Comparison of ENCODE assay signal across 13 mouse cellular contexts in the genomic region with DNA sequence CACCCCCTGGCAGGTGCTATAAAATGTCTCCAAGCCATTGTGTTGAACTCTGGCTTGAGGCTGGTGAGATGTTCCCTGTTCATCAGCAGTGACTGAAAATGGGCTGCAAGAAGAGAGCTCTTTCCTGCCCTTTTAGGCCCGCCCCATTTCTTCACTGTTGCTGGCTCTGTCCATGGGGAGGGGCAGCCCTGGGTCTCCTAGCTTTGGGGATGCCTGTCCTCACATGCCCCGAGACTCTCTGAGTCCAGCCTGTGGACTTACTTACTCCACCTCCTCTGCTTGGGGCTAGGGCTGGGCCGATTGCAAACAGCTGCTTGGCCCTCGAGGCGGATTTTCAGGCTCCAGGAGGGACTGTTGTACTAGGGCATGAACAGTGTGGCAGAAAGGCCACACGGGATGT. TPM values are rescaled to one million over a fixed set of nuclear protein-coding genes. Genes with fewer than 3 reads are reported as not detected.
DNase-seq lines count a peak whose midpoint lies in the region; ATAC-seq and TF ChIP-seq lines count a peak whose summit lies in the region.
"Had no signal": no experiment of that assay in that cellular context is flagged by ENCODE, and none has a peak within 500 bp of the region (broad histone marks: within the 10 kb centered on the region; RNA-seq: fewer than 3 reads in every experiment).

No protein-coding gene starts in this region.

- no peaks in the 10 kb centered on the region for H3K9me3 ChIP-seq in heart, embryonic 12.5 days (replicated peaks)
- no peaks in the 10 kb centered on the region for H3K9me3 ChIP-seq in embryonic facial prominence, embryonic 15.5 days (replicated peaks)
- no peaks in the 10 kb centered on the region for H3K9me3 ChIP-seq in liver, postnatal 0 days (ENCODE audit: low read length)
- H3K9me3 ChIP-seq: heart, embryonic 13.5 days had no signal

- no peak overlapping the region for H3K4me3 ChIP-seq in heart, embryonic 12.5 days
- no peak overlapping the region for H3K4me3 ChIP-seq in embryonic facial prominence, embryonic 15.5 days (replicated peaks)
- no peak overlapping the region for H3K4me3 ChIP-seq in myocyte
- no peak overlapping the region for H3K4me3 ChIP-seq in liver, postnatal 0 days (ENCODE audit: low read depth, low read length)
- H3K4me3 ChIP-seq: heart, embryonic 13.5 days had no signal

- TF ChIP-seq CTCF in liver, postnatal 0 days (IDR thresholded peaks at IDR 0.05; ENCODE audit: low read depth) = no peak

- DNase-seq in heart, adult 9 months (ENCODE audit: low spot score in 2 of 2) = peak; percentile 77 to 79
- peak; percentile 10 to 34 for DNase-seq in kidney, adult 8-10 months
- no peak for DNase-seq in layer of hippocampus, adult 9-10 months (ENCODE audit: low spot score)
- DNase-seq in adrenal gland, adult 2 months = no peak
- no peak for DNase-seq in liver, postnatal 0 days
- DNase-seq: cerebellum, postnatal 14 days; liver; midbrain, embryonic 14.5 days had no signal

- H3K27ac ChIP-seq in heart, embryonic 12.5 days (ENCODE audit: poor library complexity, severe bottlenecking) = no peak overlapping the region
- no peak overlapping the region for H3K27ac ChIP-seq in embryonic facial prominence, embryonic 15.5 days (replicated peaks)
- no peak overlapping the region for H3K27ac ChIP-seq in liver, postnatal 0 days (ENCODE audit: low read depth)
- H3K27ac ChIP-seq: heart, embryonic 13.5 days; kidney, postnatal 0 days had no signal

- no peaks in the 10 kb centered on the region for H3K36me3 ChIP-seq in heart, embryonic 12.5 days
- H3K36me3 ChIP-seq in embryonic facial prominence, embryonic 15.5 days = no peaks in the 10 kb centered on the region
- peaks cover 16% of the 10 kb centered on the region for H3K36me3 ChIP-seq in myocyte (ENCODE audit: control insufficient read depth, insufficient read depth)
- H3K36me3 ChIP-seq in liver, postnatal 0 days (replicated peaks; ENCODE audit: insufficient read depth, low read length) = no peaks in the 10 kb centered on the region
- H3K36me3 ChIP-seq: heart, embryonic 13.5 days had no signal

- TF ChIP-seq POLR2A in myocyte (IDR thresholded peaks at IDR 0.05; ENCODE audit: insufficient read length, low read depth) = no peak

- H3K4me2 ChIP-seq in heart, embryonic 12.5 days = no peak overlapping the region
- no peak overlapping the region for H3K4me2 ChIP-seq in embryonic facial prominence, embryonic 15.5 days (replicated peaks)
- peak overlapping the region; percentile 4 for H3K4me2 ChIP-seq in myocyte (ENCODE audit: low read depth)
- no peak overlapping the region for H3K4me2 ChIP-seq in liver, postnatal 0 days (ENCODE audit: low read depth, low read length)
- H3K4me2 ChIP-seq: heart, embryonic 13.5 days had no signal

- no peaks in the 10 kb centered on the region for H3K27me3 ChIP-seq in heart, embryonic 12.5 days (replicated peaks)
- no peaks in the 10 kb centered on the region for H3K27me3 ChIP-seq in embryonic facial prominence, embryonic 15.5 days
- H3K27me3 ChIP-seq in myocyte (ENCODE audit: control insufficient read depth, insufficient read depth, insufficient read length) = no peaks in the 10 kb centered on the region
- H3K27me3 ChIP-seq in liver, postnatal 0 days (ENCODE audit: insufficient read depth, low read length) = no peaks in the 10 kb centered on the region
- H3K27me3 ChIP-seq: heart, embryonic 13.5 days had no signal

- H3ac ChIP-seq in myocyte (ENCODE audit: control insufficient read depth, insufficient read length) = no peak overlapping the region

- no peak for TF ChIP-seq EP300 in liver, postnatal 0 days (IDR thresholded peaks at IDR 0.05; ENCODE audit: low read depth)

- WGBS in heart, embryonic 12.5 days = 64% methylated on average over 6 of the region's 6 CpGs
- WGBS in embryonic facial prominence, embryonic 15.5 days = 30% methylated on average over 6 of the region's 6 CpGs
- 66% methylated on average over 6 of the region's 6 CpGs for WGBS in liver, postnatal 0 days (ENCODE audit: insufficient replicate concordance)

- H3K79me2 ChIP-seq in myocyte (ENCODE audit: control insufficient read depth, insufficient read depth) = peaks cover 100% of the 10 kb centered on the region

- no peak overlapping the region for H3K9ac ChIP-seq in heart, embryonic 12.5 days
- no peak overlapping the region for H3K9ac ChIP-seq in embryonic facial prominence, embryonic 15.5 days
- H3K9ac ChIP-seq in liver, postnatal 0 days (replicated peaks) = no peak overlapping the region
- H3K9ac ChIP-seq: heart, embryonic 13.5 days had no signal

- no peak for ATAC-seq in heart, embryonic 12.5 days (ENCODE audit: insufficient number of reproducible peaks, low FRiP score)
- ATAC-seq in embryonic facial prominence, embryonic 15.5 days (ENCODE audit: insufficient number of reproducible peaks, low FRiP score, low TSS enrichment, low read depth) = 0 out of 2 replicates have a peak, but pooled peaks have one; percentile 37
- ATAC-seq in liver, postnatal 0 days = no peak

- peaks cover 51% of the 10 kb centered on the region for H3K4me1 ChIP-seq in heart, embryonic 12.5 days (replicated peaks)
- H3K4me1 ChIP-seq in embryonic facial prominence, embryonic 15.5 days = peaks cover 74% of the 10 kb centered on the region
- no peaks in the 10 kb centered on the region for H3K4me1 ChIP-seq in liver, postnatal 0 days (ENCODE audit: insufficient read depth)

TF ChIP-seq in myocyte, 11 proteins besides CTCF, POLR2A, EP300 and RAD21:
- TF ChIP-seq TCF12 (IDR thresholded peaks at IDR 0.05; ENCODE audit: insufficient read depth, poor library complexity, severe bottlenecking) = peak; percentile 12
- peak in 2 of 3 experiments; percentile 27 to 44 for TF ChIP-seq MYOG (IDR thresholded peaks at IDR 0.05; ENCODE audit: control insufficient read depth in 1 of 3, insufficient read depth in 1 of 3, insufficient read length in 2 of 3, low read depth in 2 of 3)
- TF ChIP-seq TCF3 (IDR thresholded peaks at IDR 0.05; ENCODE audit: insufficient read length, low read depth) = no peak
- TF ChIP-seq REST (IDR thresholded peaks at IDR 0.05; ENCODE audit: insufficient read depth, insufficient read length) = no peak
- no peak for TF ChIP-seq E2F4 (IDR thresholded peaks at IDR 0.05; ENCODE audit: insufficient read depth)
- no peak for TF ChIP-seq CEBPB (IDR thresholded peaks at IDR 0.05; ENCODE audit: insufficient read depth, poor library complexity, severe bottlenecking)

RNA-seq across cellular contexts. Expression of gene Col5a1, which starts 10.9 kb away (rescaled TPM):
- polyA plus RNA-seq in heart, embryonic 12.5 days (2016; fragmentation: Nextera tagmentation; extraction: Ambion mirVana) = 53.3 and 54.7 TPM in 2 replicates
- 217 and 242 TPM in 2 replicates for polyA plus RNA-seq in embryonic facial prominence, embryonic 15.5 days (2015; fragmentation: Nextera tagmentation; extraction: Ambion mirVana)
- 172 TPM for polyA plus RNA-seq in myocyte (2012; fragmentation: generic; extraction: Trizol)
- total RNA-seq in adrenal gland, adult 2 months (2021) = 10 to 100 TPM; 36.4 to 37.1 TPM
- 20.1 and 21.3 TPM in 2 replicates for polyA plus RNA-seq in adrenal gland, adult 2 months (2012; rRNA removed)
- 9.5 and 10.9 TPM in 2 replicates for polyA plus RNA-seq in liver, postnatal 0 days (2015; fragmentation: Nextera tagmentation; extraction: Ambion mirVana)

Comparison
In these comparisons a context has a peak if more than half of its experiments do, and no peak if none do; other contexts are left out.
1. DNase-seq: peak in heart, adult 9 months (2 of 2) and kidney, adult 8-10 months (2 of 2); none in layer of hippocampus, adult 9-10 months (single experiment), adrenal gland, adult 2 months (single experiment) and liver, postnatal 0 days (single experiment).